In genomic region chr1:192125761-192126160, GRCm38 (mm10) we compare ENCODE assay signal across 22 mouse cellular contexts. TPM values are rescaled to one million over a fixed set of nuclear protein-coding genes. Genes with fewer than 3 reads are reported as not detected.
DNase-seq lines count a peak whose midpoint lies in the region; ATAC-seq and TF ChIP-seq lines count a peak whose summit lies in the region.
"Had no signal": no experiment of that assay in that cellular context is flagged by ENCODE, and none has a peak within 500 bp of the region (broad histone marks: within the 10 kb centered on the region; RNA-seq: fewer than 3 reads in every experiment).

No protein-coding gene starts in this region.

- peaks cover 12% of the 10 kb centered on the region for H3K36me3 ChIP-seq in kidney, adult 2 months (ENCODE audit: control insufficient read depth, insufficient read depth, low read length)
- H3K36me3 ChIP-seq in kidney, embryonic 16.5 days (ENCODE audit: insufficient read depth, low read length), result peaks cover 38% of the 10 kb centered on the region
- peaks cover 69% of the 10 kb centered on the region for H3K36me3 ChIP-seq in limb, embryonic 10.5 days

- no peak overlapping the region for H3K4me2 ChIP-seq in kidney, embryonic 16.5 days (replicated peaks; ENCODE audit: low read depth, low read length)
- H3K4me2 ChIP-seq: embryonic facial prominence, embryonic 13.5 days; forebrain, embryonic 12.5 days; heart, embryonic 12.5 days had no signal

- no peak overlapping the region for H3K27ac ChIP-seq in kidney, adult 2 months (ENCODE audit: insufficient read depth, low read depth, low read length)
- no peak overlapping the region for H3K27ac ChIP-seq in kidney, embryonic 16.5 days (ENCODE audit: low read length)
- no peak overlapping the region for H3K27ac ChIP-seq in limb, embryonic 10.5 days
- H3K27ac ChIP-seq: embryonic facial prominence, embryonic 13.5 days; forebrain, embryonic 12.5 days; heart, adult 2 months; hindbrain, embryonic 10.5 days had no signal

- no peak for ATAC-seq in kidney, embryonic 16.5 days (ENCODE audit: low FRiP score, low TSS enrichment)
- ATAC-seq: activated CD4-positive, CD25-positive, alpha-beta regulatory T cell, adult 4 months; forebrain, embryonic 16.5 days; Patski had no signal

- no peak for TF ChIP-seq CTCF in kidney, adult 2 months (conservative IDR thresholded peaks at IDR 0.05; ENCODE audit: insufficient read depth, insufficient read length, low read depth, low read length)

- H3K4me3 ChIP-seq in kidney, adult 2 months (ENCODE audit: insufficient read depth, low read depth, low read length), result no peak overlapping the region
- H3K4me3 ChIP-seq in kidney, embryonic 16.5 days (ENCODE audit: low read length), result no peak overlapping the region
- H3K4me3 ChIP-seq in limb, embryonic 10.5 days, result no peak overlapping the region
- H3K4me3 ChIP-seq: embryonic facial prominence, embryonic 13.5 days; forebrain, embryonic 12.5 days; heart, adult 2 months; heart, embryonic 12.5 days; hindbrain, embryonic 10.5 days had no signal

- TF ChIP-seq POLR2A in kidney, adult 2 months (IDR thresholded peaks at IDR 0.05; ENCODE audit: low read depth, low read length), result no peak

- no peaks in the 10 kb centered on the region for H3K9me3 ChIP-seq in kidney, embryonic 16.5 days (ENCODE audit: low read length)
- H3K9me3 ChIP-seq in limb, embryonic 10.5 days (replicated peaks), result no peaks in the 10 kb centered on the region
- H3K9me3 ChIP-seq: embryonic facial prominence, embryonic 13.5 days; forebrain, embryonic 12.5 days; heart, embryonic 12.5 days; hindbrain, embryonic 10.5 days had no signal

- whole genome bisulfite sequencing in kidney, adult 2 months, result 51% methylated on average over 6 of the region's 6 CpGs
- 86% methylated on average over 6 of the region's 6 CpGs for WGBS in kidney, embryonic 16.5 days
- WGBS in limb, embryonic 10.5 days, result 96% methylated on average over 6 of the region's 6 CpGs

- H3K27me3 ChIP-seq in kidney, adult 2 months (replicated peaks; ENCODE audit: control insufficient read depth, insufficient read depth, low read length), result no peaks in the 10 kb centered on the region
- H3K27me3 ChIP-seq in kidney, embryonic 16.5 days (ENCODE audit: insufficient read depth, low read length), result no peaks in the 10 kb centered on the region
- no peaks in the 10 kb centered on the region for H3K27me3 ChIP-seq in limb, embryonic 10.5 days (ENCODE audit: low read depth, poor library complexity, severe bottlenecking)
- H3K27me3 ChIP-seq: CH12.LX; embryonic facial prominence, embryonic 13.5 days; forebrain, embryonic 12.5 days; heart, embryonic 12.5 days; Patski had no signal

- no peaks in the 10 kb centered on the region for H3K4me1 ChIP-seq in kidney, adult 2 months (ENCODE audit: control insufficient read depth, insufficient read depth, low read length)
- no peaks in the 10 kb centered on the region for H3K4me1 ChIP-seq in kidney, embryonic 16.5 days (ENCODE audit: insufficient read depth, low read length)
- no peaks in the 10 kb centered on the region for H3K4me1 ChIP-seq in limb, embryonic 10.5 days
- H3K4me1 ChIP-seq: embryonic facial prominence, embryonic 13.5 days; forebrain, embryonic 12.5 days; hindbrain, embryonic 10.5 days had no signal

- no peak overlapping the region for H3K9ac ChIP-seq in kidney, embryonic 16.5 days (replicated peaks; ENCODE audit: low read length)
- H3K9ac ChIP-seq: embryonic facial prominence, embryonic 13.5 days; forebrain, embryonic 12.5 days; heart, embryonic 12.5 days had no signal

- peak; percentile 87 for DNase-seq in kidney, adult 2 months
- peak; percentile 1 for DNase-seq in retina, postnatal 1 day
- no peak for DNase-seq in retina, embryonic 14.5 days (ENCODE audit: low spot score)
- DNase-seq in kidney, postnatal 25 days, result peak; percentile 66 to 73
- no peak for DNase-seq in limb, embryonic 10.5 days (ENCODE audit: low spot score)
- no peak for DNase-seq in spleen, postnatal 10 days (ENCODE audit: low spot score in 2 of 2)
- DNase-seq: adrenal gland, adult 2 months; adrenal gland, postnatal 25 days; cerebellum, adult 18-20 months; cerebellum, adult 9-11 months; cerebellum, postnatal 36 days; gastrocnemius, postnatal 10 days; heart, adult 2 months had no signal

RNA-seq across cellular contexts. Expression of gene Rcor3, which starts 12.1 kb away (rescaled TPM):
- polyA plus RNA-seq in kidney, adult 2 months (2012; rRNA removed), result 31.1 and 41.2 TPM in 2 replicates
- 26.3 and 27.1 TPM in 2 replicates for polyA plus RNA-seq in kidney, embryonic 16.5 days (2015; fragmentation: Nextera tagmentation; extraction: Ambion mirVana)
- polyA plus RNA-seq in limb, embryonic 10.5 days (2016; fragmentation: Nextera tagmentation; extraction: Ambion mirVana), result 14.3 and 18.8 TPM in 2 replicates

RNA-seq across cellular contexts. Expression of gene Traf5, which starts 33.4 kb away (rescaled TPM):
- polyA plus RNA-seq in kidney, adult 2 months (2012; rRNA removed), result 10.1 and 13.6 TPM in 2 replicates
- polyA plus RNA-seq in kidney, embryonic 16.5 days (2015; fragmentation: Nextera tagmentation; extraction: Ambion mirVana), result 23.6 and 25.2 TPM in 2 replicates
- 4.3 and 6.6 TPM in 2 replicates for polyA plus RNA-seq in limb, embryonic 10.5 days (2016; fragmentation: Nextera tagmentation; extraction: Ambion mirVana)

Comparison
In these comparisons a context has a peak if more than half of its experiments do, and no peak if none do; other contexts are left out.
1. DNase-seq: peak in kidney, adult 2 months (single experiment), retina, postnatal 1 day (single experiment) and kidney, postnatal 25 days (2 of 2); none in retina, embryonic 14.5 days (single experiment), limb, embryonic 10.5 days (single experiment) and spleen, postnatal 10 days (0 of 2).